Mouse (Mus musculus): Measurements from ENCODE around the gene St6galnac3. TPM values are rescaled to one million over a fixed set of nuclear protein-coding genes. Genes with fewer than 3 reads are reported as not detected.

Gene St6galnac3
- polyA plus RNA-seq, 1 experiment from 2014 or later = 10.2 TPM

GRCm38 (mm10) chr3:153472583-153473471, 252.1 kb downstream of the St6galnac3 start:
- Histone ChIP-seq H3K4me1 (replicated peaks) (no peaks in the 10 kb centered on the region), H3K4me2 (no peak overlapping the region), H3K9me3 (replicated peaks) (no peaks in the 10 kb centered on the region), H3K36me3 (replicated peaks) (no peaks in the 10 kb centered on the region), H3K4me3 (replicated peaks) (no peak overlapping the region), H3K27me3 (no peaks in the 10 kb centered on the region), H3K27ac (replicated peaks) (no peak overlapping the region), H3K9ac (no peak overlapping the region)
- WGBS (ENCODE audit: insufficient replicate concordance) = 80% methylated on average over 11 of the region's 11 CpGs
- ATAC-seq (ENCODE audit: insufficient read depth) = no peak

GRCm38 (mm10) chr3:153463849-153464248, 261.1 kb downstream of the St6galnac3 start:
- no peak for ATAC-seq (ENCODE audit: insufficient read depth)
- Histone ChIP-seq H3K27ac (replicated peaks) (no peak overlapping the region), H3K36me3 (replicated peaks) (no peaks in the 10 kb centered on the region), H3K4me3 (replicated peaks) (no peak overlapping the region), H3K4me1 (replicated peaks) (no peaks in the 10 kb centered on the region), H3K9me3 (replicated peaks) (no peaks in the 10 kb centered on the region), H3K27me3 (no peaks in the 10 kb centered on the region), H3K4me2 (no peak overlapping the region), H3K9ac (no peak overlapping the region)
- WGBS (ENCODE audit: insufficient replicate concordance) = 67% methylated on average over 6 of the region's 6 CpGs

- H3K4me3 ChIP-seq (replicated peaks) = no peak overlapping the region
- no peaks in the 10 kb centered on the region for H3K9me3 ChIP-seq (replicated peaks)
- 82% methylated on average over 4 of the region's 4 CpGs for whole genome bisulfite sequencing (ENCODE audit: insufficient replicate concordance)
- H3K9ac ChIP-seq = no peak overlapping the region
- H3K4me2 ChIP-seq = no peak overlapping the region
- H3K36me3 ChIP-seq (replicated peaks) = no peaks in the 10 kb centered on the region
- no peaks in the 10 kb centered on the region for H3K4me1 ChIP-seq (replicated peaks)
- no peaks in the 10 kb centered on the region for H3K27me3 ChIP-seq
- no peak for ATAC-seq (ENCODE audit: insufficient read depth)
- no peak overlapping the region for H3K27ac ChIP-seq (replicated peaks)
Measured at GRCm38 (mm10) chr3:153460173-153460572, 264.8 kb downstream of the St6galnac3 start.

- H3K36me3 ChIP-seq (replicated peaks) = no peaks in the 10 kb centered on the region
- no peak overlapping the region for H3K4me3 ChIP-seq (replicated peaks)
- no peak overlapping the region for H3K4me2 ChIP-seq
- no peaks in the 10 kb centered on the region for H3K27me3 ChIP-seq
- H3K4me1 ChIP-seq (replicated peaks) = no peaks in the 10 kb centered on the region
- H3K9me3 ChIP-seq (replicated peaks) = no peaks in the 10 kb centered on the region
- H3K9ac ChIP-seq = no peak overlapping the region
- no peak for ATAC-seq (ENCODE audit: insufficient read depth)
- no peak overlapping the region for H3K27ac ChIP-seq (replicated peaks)
- WGBS (ENCODE audit: insufficient replicate concordance) = 68% methylated on average over 3 of the region's 3 CpGs
Measured at GRCm38 (mm10) chr3:153458593-153458992, 266.4 kb downstream of the St6galnac3 start.

DNA sequence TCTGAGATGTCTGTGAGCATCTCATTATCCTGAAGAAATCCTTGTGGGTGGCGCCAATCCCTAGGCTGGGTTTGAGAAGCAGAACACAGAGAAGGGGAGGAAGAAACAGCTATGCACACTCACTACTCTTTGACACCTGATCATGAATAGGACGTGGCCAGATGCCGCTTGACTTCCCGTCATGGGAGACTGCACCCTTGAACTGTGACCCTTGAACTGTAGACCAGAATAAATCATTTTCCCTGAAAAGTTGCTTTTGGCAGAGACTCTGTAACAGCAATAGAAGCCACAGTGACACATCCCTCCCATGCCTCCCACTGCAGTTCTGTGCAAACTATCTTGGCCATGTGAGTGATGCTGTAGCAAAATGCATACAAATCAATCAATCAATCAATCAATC, 267.3 kb downstream of the St6galnac3 start:
- Histone ChIP-seq H3K4me3 (replicated peaks) (no peak overlapping the region), H3K9ac (no peak overlapping the region), H3K27me3 (no peaks in the 10 kb centered on the region), H3K9me3 (replicated peaks) (no peaks in the 10 kb centered on the region), H3K4me2 (no peak overlapping the region), H3K27ac (replicated peaks) (no peak overlapping the region), H3K36me3 (replicated peaks) (no peaks in the 10 kb centered on the region), H3K4me1 (replicated peaks) (no peaks in the 10 kb centered on the region)
- WGBS (ENCODE audit: insufficient replicate concordance) = 72% methylated on average over 4 of the region's 4 CpGs
- ATAC-seq (ENCODE audit: insufficient read depth) = no peak

GRCm38 (mm10) chr3:153457203-153457602, 267.8 kb downstream of the St6galnac3 start:
- Histone ChIP-seq H3K9ac (no peak overlapping the region), H3K9me3 (replicated peaks) (no peaks in the 10 kb centered on the region), H3K4me3 (replicated peaks) (no peak overlapping the region), H3K27me3 (no peaks in the 10 kb centered on the region), H3K27ac (replicated peaks) (no peak overlapping the region), H3K4me2 (no peak overlapping the region), H3K36me3 (replicated peaks) (no peaks in the 10 kb centered on the region), H3K4me1 (replicated peaks) (no peaks in the 10 kb centered on the region)
- WGBS (ENCODE audit: insufficient replicate concordance) = 55% methylated on average over 2 of the region's 2 CpGs
- ATAC-seq (ENCODE audit: insufficient read depth) = no peak

GRCm38 (mm10) chr3:153456227-153456626, 268.7 kb downstream of the St6galnac3 start:
- no peak for ATAC-seq (ENCODE audit: insufficient read depth)
- no peak overlapping the region for H3K9ac ChIP-seq
- no peaks in the 10 kb centered on the region for H3K27me3 ChIP-seq
- no peak overlapping the region for H3K4me2 ChIP-seq
- H3K4me3 ChIP-seq (replicated peaks) = no peak overlapping the region
- no peaks in the 10 kb centered on the region for H3K9me3 ChIP-seq (replicated peaks)
- no peaks in the 10 kb centered on the region for H3K36me3 ChIP-seq (replicated peaks)
- no peaks in the 10 kb centered on the region for H3K4me1 ChIP-seq (replicated peaks)
- no peak overlapping the region for H3K27ac ChIP-seq (replicated peaks)
- 75% methylated on average over 5 of the region's 5 CpGs for WGBS (ENCODE audit: insufficient replicate concordance)

DNA sequence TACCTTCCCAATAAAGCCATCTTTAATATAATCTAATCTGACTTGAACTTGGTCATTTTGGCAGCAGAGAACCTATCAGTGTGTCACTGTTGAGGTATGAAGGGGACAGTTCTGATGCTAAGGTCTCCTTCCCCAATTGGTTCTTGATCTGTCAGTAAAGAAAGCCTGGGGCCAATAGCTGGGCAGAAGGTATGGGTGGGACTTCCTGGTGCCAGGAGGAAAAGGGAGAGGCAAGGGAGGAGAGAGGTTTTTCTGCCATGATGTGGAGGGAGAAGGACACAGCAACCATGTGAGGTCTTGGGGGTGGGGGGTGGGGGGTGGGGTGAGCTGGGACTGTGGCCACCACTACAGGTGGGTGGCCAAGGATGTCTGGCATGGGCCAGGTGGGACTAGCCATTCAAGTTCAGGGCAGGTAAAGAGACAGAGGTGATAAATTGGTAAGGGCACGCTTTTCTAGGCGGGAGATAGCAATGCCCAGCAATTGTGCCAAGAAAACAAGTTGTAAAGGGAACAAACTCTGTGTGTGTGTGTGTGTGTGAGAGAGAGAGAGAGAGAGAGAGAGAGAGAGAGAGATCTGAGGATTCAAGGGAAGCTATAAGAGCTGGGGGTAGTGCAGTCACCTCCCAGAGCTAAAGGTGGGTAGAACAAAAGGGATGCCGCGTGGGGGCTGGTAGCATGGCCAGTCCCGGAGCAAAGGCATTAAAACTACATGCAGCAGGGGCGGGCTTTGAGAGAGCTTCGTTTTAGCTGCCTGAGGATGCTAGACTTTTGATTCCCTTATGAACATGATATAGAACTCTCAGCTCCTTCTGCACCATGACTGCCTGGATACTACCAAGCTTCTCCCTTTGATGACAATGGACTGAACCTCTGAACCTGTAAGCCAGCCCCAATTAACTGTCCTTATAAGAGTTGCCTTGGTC, 271.6 kb downstream of the St6galnac3 start:
- no peaks in the 10 kb centered on the region for H3K4me1 ChIP-seq (replicated peaks)
- WGBS (ENCODE audit: insufficient replicate concordance) = 84% methylated on average over 7 of the region's 7 CpGs
- H3K36me3 ChIP-seq (replicated peaks) = no peaks in the 10 kb centered on the region
- H3K27me3 ChIP-seq = no peaks in the 10 kb centered on the region
- no peak for ATAC-seq (ENCODE audit: insufficient read depth)
- H3K9ac ChIP-seq = no peak overlapping the region
- H3K4me3 ChIP-seq (replicated peaks) = no peak overlapping the region
- no peak overlapping the region for H3K27ac ChIP-seq (replicated peaks)
- H3K4me2 ChIP-seq = no peak overlapping the region
- H3K9me3 ChIP-seq (replicated peaks) = no peaks in the 10 kb centered on the region

DNA sequence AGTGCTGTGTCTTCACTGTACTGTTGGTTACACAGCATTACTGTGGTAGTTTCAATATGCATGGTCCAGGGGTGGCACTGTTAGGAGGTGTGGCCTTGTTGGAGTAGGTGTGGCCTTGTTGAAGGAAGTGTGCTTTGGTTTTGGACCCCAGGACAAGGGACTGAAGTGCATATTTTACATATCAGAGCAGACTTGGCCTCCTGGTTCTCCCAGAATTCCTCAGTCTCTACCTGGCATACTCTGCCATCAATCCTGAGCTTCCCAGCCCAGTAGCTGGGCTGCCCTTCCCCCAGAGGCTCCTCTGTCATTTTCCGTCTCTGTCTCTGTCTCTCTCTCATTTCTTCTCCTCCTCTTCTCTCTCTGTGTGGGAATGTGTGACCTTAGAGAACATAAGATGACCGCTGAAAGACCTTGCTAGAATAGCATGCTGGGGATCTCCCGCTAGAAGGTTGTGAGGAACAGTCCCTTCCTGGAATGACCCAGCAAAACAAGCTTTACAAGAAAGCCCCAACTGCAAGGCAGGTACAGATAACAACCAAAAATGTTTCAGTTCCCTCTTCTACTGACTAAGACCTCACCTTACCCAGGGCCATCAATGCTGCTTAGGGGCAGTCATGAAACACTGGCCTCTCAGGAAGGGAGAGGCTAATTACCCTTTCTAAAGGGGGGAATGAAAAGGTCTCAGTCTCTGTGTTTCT, 272.5 kb downstream of the St6galnac3 start:
- H3K4me2 ChIP-seq = no peak overlapping the region
- H3K4me1 ChIP-seq (replicated peaks) = no peaks in the 10 kb centered on the region
- no peak overlapping the region for H3K9ac ChIP-seq
- no peaks in the 10 kb centered on the region for H3K9me3 ChIP-seq (replicated peaks)
- no peak for ATAC-seq (ENCODE audit: insufficient read depth)
- no peak overlapping the region for H3K27ac ChIP-seq (replicated peaks)
- 69% methylated on average over 3 of the region's 3 CpGs for WGBS (ENCODE audit: insufficient replicate concordance)
- no peak overlapping the region for H3K4me3 ChIP-seq (replicated peaks)
- no peaks in the 10 kb centered on the region for H3K27me3 ChIP-seq
- H3K36me3 ChIP-seq (replicated peaks) = no peaks in the 10 kb centered on the region

DNA sequence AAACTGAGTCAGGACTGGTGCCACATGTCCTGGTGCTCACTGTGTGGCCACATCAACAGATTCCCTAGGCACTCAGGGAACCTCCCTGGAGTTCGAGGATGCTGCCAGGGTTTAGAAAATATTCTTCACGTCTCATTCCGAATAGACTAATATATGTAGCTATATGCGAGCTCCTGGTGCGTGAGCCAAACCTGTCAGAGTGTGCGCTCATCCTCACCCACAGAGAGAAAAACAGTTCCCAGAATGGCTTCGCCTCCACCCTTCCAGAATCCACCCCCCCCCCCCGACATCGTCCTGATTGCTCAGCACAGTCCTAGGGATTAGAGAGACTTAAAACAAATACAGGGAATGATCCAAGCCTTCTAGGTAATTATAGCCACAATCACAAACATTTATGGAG, 283.6 kb downstream of the St6galnac3 start:
- no peak overlapping the region for H3K27ac ChIP-seq (replicated peaks)
- ATAC-seq (ENCODE audit: insufficient read depth) = no peak
- no peak overlapping the region for H3K9ac ChIP-seq
- H3K27me3 ChIP-seq = no peaks in the 10 kb centered on the region
- peaks cover 8% of the 10 kb centered on the region for H3K4me1 ChIP-seq (replicated peaks)
- no peaks in the 10 kb centered on the region for H3K36me3 ChIP-seq (replicated peaks)
- H3K9me3 ChIP-seq (replicated peaks) = no peaks in the 10 kb centered on the region
- no peak overlapping the region for H3K4me2 ChIP-seq
- 80% methylated on average over 9 of the region's 9 CpGs for WGBS (ENCODE audit: insufficient replicate concordance)
- no peak overlapping the region for H3K4me3 ChIP-seq (replicated peaks)

All from liver, embryonic 15.5 days (tissue).